Mouse (Mus musculus) liver, adult 2 months (tissue): ENCODE data around the gene Chst2. TPM values are rescaled to one million over a fixed set of nuclear protein-coding genes. Genes with fewer than 3 reads are reported as not detected.
A peak's percentile ranks its signal among the peaks of the same experiment; 100 is the strongest.

ENCODE experiments used
- DNase-seq: peaks from one replicate; pipeline ENCODE4 v3.0.0-alpha.2; 2011; ENCODE audit warnings: low read depth, low spot score; ENCODE audit errors: extremely low read depth
- H3K27ac ChIP-seq: fragments of 200-500 bp; replicated peaks from 2 replicates; pipeline ENCODE4 v1.5.1; 2012; ENCODE audit warnings: low read depth, mild to moderate bottlenecking, control low read depth, inconsistent platforms, low read length; ENCODE audit not compliant: insufficient read depth
- H3K27me3 ChIP-seq: fragments of 200-500 bp; 2 replicates; pipeline ENCODE4 v1.6.1; 2012; ENCODE audit warnings: mild to moderate bottlenecking, moderate library complexity, low read length, inconsistent platforms; ENCODE audit not compliant: control insufficient read depth, insufficient read depth
- H3K36me3 ChIP-seq: fragments of 200-500 bp; 2 replicates; pipeline ENCODE4 v1.6.1; 2012; ENCODE audit warnings: low read length, inconsistent platforms; ENCODE audit not compliant: control insufficient read depth, insufficient read depth
- H3K4me1 ChIP-seq: fragments of 200-500 bp; 2 replicates; pipeline ENCODE4 v1.6.1; 2011; ENCODE audit warnings: low read length; ENCODE audit not compliant: control insufficient read depth, insufficient read depth
- H3K4me3 ChIP-seq: fragments of 200-500 bp; 2 replicates; pipeline ENCODE4 v1.5.1; 2011; ENCODE audit warnings: low read depth, mild to moderate bottlenecking, control low read depth, low read length, moderate library complexity; ENCODE audit not compliant: insufficient read depth
- H3K79me2 ChIP-seq: fragments of 200-500 bp; 2 replicates; pipeline ENCODE4 v1.6.1; 2012; ENCODE audit warnings: inconsistent platforms, mild to moderate bottlenecking, low read length, moderate library complexity; ENCODE audit not compliant: control insufficient read depth, insufficient read depth
- H3K9ac ChIP-seq: fragments of 200-500 bp; 2 replicates; pipeline ENCODE4 v1.6.1; 2012; ENCODE audit warnings: low read depth, mild to moderate bottlenecking, control low read depth, inconsistent platforms, low read length
- CTCF ChIP-seq: fragments of 200-500 bp; IDR thresholded peaks from 2 replicates; pipeline ENCODE4 v1.5.1; 2011; ENCODE audit warnings: low read depth, low read length, control low read depth
- POLR2A ChIP-seq: fragments of 200-500 bp; IDR thresholded peaks from 2 replicates; pipeline ENCODE4 v1.6.1; 2011; ENCODE audit warnings: low read length, control low read depth; ENCODE audit not compliant: insufficient read depth; ENCODE audit errors: extremely low read depth
- WGBS: fragments of 180-500 bp; shearing (Covaris S2); methylation state at CpG from one replicate; pipeline ENCODE4 v1.1.7; 2018; 5-methylcytosine and 5-hydroxymethylcytosine counted together
- polyA plus RNA-seq: library from polyadenylated mRNA; depleted of rRNA; stranded (reverse); fragments of >200 nt; gene quantifications from 2 replicates; pipeline ENCODE4 v1.2.3, GENCODE M21; 2012; rRNA removed
- total RNA-seq: library from RNA; depleted of rRNA; stranded (reverse); fragments of >200 nt; gene quantifications from 2 replicates; pipeline ENCODE4 v1.2.3, GENCODE M21; 2014; rRNA removed

Gene Chst2
- total RNA-seq (0.83 and 2.1 TPM in 2 replicates), polyA plus RNA-seq (0.36 and 0.48 TPM in 2 replicates)

GRCm38 (mm10) chr9:95406571-95407561, at the start of gene Chst2:
TSS of gene Chst2 (minus strand) at chr9:95406722.
- no peak for DNase-seq
- no peaks in the 10 kb centered on the region for H3K36me3 ChIP-seq
- peak within 1 kb of the TSS; percentile 45; the same call in 1 of the 2 replicates for H3K27ac ChIP-seq
- no peaks in the 10 kb centered on the region for H3K4me1 ChIP-seq
- peak within 1 kb of the TSS; percentile 64 for H3K4me3 ChIP-seq
- no peaks in the 10 kb centered on the region for H3K79me2 ChIP-seq
- peak within 1 kb of the TSS; percentile 60 for H3K9ac ChIP-seq
- TF ChIP-seq CTCF (no peak), POLR2A (no peak)
- peaks cover 17% of the 10 kb centered on the region for H3K27me3 ChIP-seq
- WGBS: 1% methylated on average over 100 of the region's 102 CpGs

- no peak for DNase-seq
- Histone ChIP-seq H3K36me3 (peaks cover 8% of the 10 kb centered on the region), H3K9ac (no peak overlapping the region), H3K4me1 (no peaks in the 10 kb centered on the region), H3K27me3 (no peaks in the 10 kb centered on the region), H3K27ac (no peak overlapping the region), H3K4me3 (no peak overlapping the region), H3K79me2 (no peaks in the 10 kb centered on the region)
- WGBS: 71% methylated on average over 3 of the region's 3 CpGs
- TF ChIP-seq CTCF (no peak), POLR2A (no peak)
Observed at GRCm38 (mm10) chr9:95451931-95452330, 45.4 kb upstream of the Chst2 start.

GRCm38 (mm10) chr9:95450586-95450985, 44.1 kb upstream of the Chst2 start:
- no peak overlapping the region for H3K27ac ChIP-seq
- no peaks in the 10 kb centered on the region for H3K79me2 ChIP-seq
- no peak overlapping the region for H3K9ac ChIP-seq
- no peak for DNase-seq
- peaks cover 4% of the 10 kb centered on the region; the same call in 1 of the 2 replicates for H3K36me3 ChIP-seq
- TF ChIP-seq CTCF (no peak), POLR2A (no peak)
- no peaks in the 10 kb centered on the region for H3K27me3 ChIP-seq
- H3K4me3 ChIP-seq: no peak overlapping the region
- 94% methylated on average over 8 of the region's 8 CpGs for WGBS
- no peaks in the 10 kb centered on the region for H3K4me1 ChIP-seq

DNA sequence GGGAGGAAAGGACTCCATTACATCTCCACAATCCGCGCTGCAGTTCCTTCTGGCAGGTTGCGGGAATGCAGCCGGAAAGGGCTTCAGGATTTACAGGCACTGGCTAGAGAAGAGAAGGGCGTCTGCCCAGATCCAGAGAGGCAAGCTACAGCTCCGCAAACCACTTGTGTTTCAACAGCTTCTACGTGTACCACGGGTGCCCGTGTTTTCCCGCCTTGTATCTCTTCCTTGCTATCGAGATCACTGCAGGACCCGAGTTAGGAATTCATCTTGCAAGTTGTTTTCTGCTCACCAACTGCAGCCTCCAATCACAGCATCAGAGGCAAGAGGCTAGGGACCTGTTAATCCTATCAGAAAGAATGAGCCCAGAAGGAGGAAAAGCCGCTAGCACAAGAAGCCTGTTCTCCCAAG, 35.8 kb upstream of the Chst2 start:
- H3K4me1 ChIP-seq: no peaks in the 10 kb centered on the region
- no peaks in the 10 kb centered on the region; the same call in 1 of the 2 replicates for H3K36me3 ChIP-seq
- H3K27me3 ChIP-seq: no peaks in the 10 kb centered on the region
- no peak overlapping the region for H3K27ac ChIP-seq
- H3K9ac ChIP-seq: no peak overlapping the region
- H3K4me3 ChIP-seq: no peak overlapping the region
- no peaks in the 10 kb centered on the region for H3K79me2 ChIP-seq
- TF ChIP-seq CTCF (no peak), POLR2A (no peak)
- 37% methylated on average over 13 of the region's 13 CpGs for WGBS
- DNase-seq: no peak

DNA sequence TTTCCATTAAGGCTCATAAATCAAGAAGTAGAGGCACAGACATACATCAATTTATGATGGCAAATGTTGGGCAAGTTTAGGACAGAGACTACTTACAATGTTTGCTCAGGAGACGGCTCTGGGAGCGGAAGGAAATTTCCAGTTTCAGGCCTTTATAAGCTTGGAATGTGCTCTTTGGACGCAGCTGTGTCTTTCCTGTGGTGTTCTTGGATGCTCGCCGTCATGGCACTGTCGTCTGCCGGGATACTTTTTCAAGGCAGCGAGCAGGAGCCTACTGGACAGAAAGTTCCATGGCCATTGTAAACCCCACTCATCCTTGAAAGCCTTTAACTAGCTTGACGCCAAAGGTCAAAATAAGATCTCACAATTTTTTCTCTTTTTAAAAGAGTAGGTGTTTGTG, 31.4 kb upstream of the Chst2 start:
- H3K27me3 ChIP-seq: no peaks in the 10 kb centered on the region
- H3K79me2 ChIP-seq: no peaks in the 10 kb centered on the region
- no peaks in the 10 kb centered on the region; the same call in 1 of the 2 replicates for H3K36me3 ChIP-seq
- H3K4me1 ChIP-seq: no peaks in the 10 kb centered on the region
- no peak overlapping the region for H3K4me3 ChIP-seq
- no peak for DNase-seq
- no peak overlapping the region for H3K9ac ChIP-seq
- no peak overlapping the region for H3K27ac ChIP-seq
- no peak for TF ChIP-seq POLR2A
- TF ChIP-seq CTCF: no peak
- 89% methylated on average over 9 of the region's 9 CpGs for WGBS

DNA sequence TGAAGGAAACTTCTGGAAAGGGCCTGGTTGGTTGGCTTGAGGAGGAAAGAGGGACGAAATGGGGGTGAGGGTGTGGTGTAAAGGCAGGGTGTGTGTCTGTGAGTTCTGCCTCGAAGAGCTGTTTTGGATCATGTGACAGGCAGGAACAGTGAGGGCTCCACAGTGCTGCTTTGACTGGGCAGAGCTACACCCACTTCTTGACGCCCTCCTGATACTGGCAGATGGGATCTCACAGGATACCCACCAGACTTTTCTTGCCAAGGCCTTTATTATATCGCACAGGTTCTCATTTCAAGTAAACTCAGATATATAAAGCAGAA, 29.7 kb upstream of the Chst2 start:
- H3K4me3 ChIP-seq: no peak overlapping the region
- TF ChIP-seq POLR2A (no peak), CTCF (no peak)
- H3K4me1 ChIP-seq: no peaks in the 10 kb centered on the region
- H3K36me3 ChIP-seq: no peaks in the 10 kb centered on the region; the same call in 1 of the 2 replicates
- H3K79me2 ChIP-seq: no peaks in the 10 kb centered on the region
- no peaks in the 10 kb centered on the region for H3K27me3 ChIP-seq
- WGBS: 80% methylated on average over 4 of the region's 4 CpGs
- H3K9ac ChIP-seq: no peak overlapping the region
- no peak for DNase-seq
- no peak overlapping the region for H3K27ac ChIP-seq
